8 mouse cellular contexts compared by ENCODE assay signal in the genomic region with DNA sequence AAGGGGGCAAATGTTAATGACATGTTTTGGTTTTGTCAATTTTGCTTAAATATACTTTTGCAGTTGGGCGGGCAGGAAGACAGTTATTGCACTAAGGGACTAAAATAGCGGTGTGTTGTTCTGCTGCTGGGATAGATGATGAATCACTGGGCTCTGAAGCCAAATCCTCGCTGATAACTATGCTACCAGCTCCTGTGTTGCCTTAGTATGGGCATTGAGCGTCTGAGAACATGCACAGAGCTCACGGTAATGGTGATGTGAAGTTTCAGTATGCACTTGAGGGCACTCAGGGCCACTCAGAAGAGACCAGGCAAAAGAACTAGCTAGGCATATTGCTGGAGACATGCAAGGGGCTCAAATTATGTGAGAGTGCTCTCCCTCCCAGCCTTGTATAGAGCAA.
DNase-seq lines count a peak whose midpoint lies in the region; ATAC-seq and TF ChIP-seq lines count a peak whose summit lies in the region.

No protein-coding gene starts in this region.

- peak overlapping the region; percentile 100 for H3K27ac ChIP-seq in gastrocnemius, adult 2 months
- H3K27ac ChIP-seq in ES-E14 (ENCODE audit: insufficient read depth, low read depth, low read length, poor library complexity, severe bottlenecking) = no peak overlapping the region
- no peak overlapping the region for H3K27ac ChIP-seq in forebrain, embryonic 13.5 days
- peak overlapping the region; percentile 93 for H3K27ac ChIP-seq in kidney, postnatal 0 days
- H3K27ac ChIP-seq in midbrain, postnatal 0 days (ENCODE audit: low read depth, low read length) = no peak overlapping the region

- peaks cover 19% of the 10 kb centered on the region for H3K36me3 ChIP-seq in ES-E14 (ENCODE audit: control insufficient read depth, insufficient read depth, low read length, poor library complexity, severe bottlenecking)
- H3K36me3 ChIP-seq in forebrain, embryonic 13.5 days (ENCODE audit: poor library complexity, severe bottlenecking) = no peaks in the 10 kb centered on the region
- H3K36me3 ChIP-seq in kidney, postnatal 0 days (ENCODE audit: insufficient read depth, low read length) = no peaks in the 10 kb centered on the region
- H3K36me3 ChIP-seq in midbrain, postnatal 0 days (ENCODE audit: insufficient read depth, low read length) = no peaks in the 10 kb centered on the region

- no peak for ATAC-seq in forebrain, embryonic 13.5 days
- ATAC-seq in kidney, postnatal 0 days (replicated peaks; ENCODE audit: low FRiP score, low read depth) = no peak
- ATAC-seq in midbrain, postnatal 0 days (ENCODE audit: low FRiP score) = no peak
- no peak for ATAC-seq in megakaryocyte progenitor cell, adult 5-6 weeks (replicated peaks; ENCODE audit: poor library complexity)

- peak overlapping the region; percentile 43 for H3K9ac ChIP-seq in ES-E14 (ENCODE audit: insufficient read depth, low read depth, low read length, poor library complexity, severe bottlenecking)
- peak overlapping the region; percentile 81; the same call in 1 of the 2 replicates for H3K9ac ChIP-seq in forebrain, embryonic 13.5 days
- H3K9ac ChIP-seq in kidney, postnatal 0 days (ENCODE audit: low read depth, low read length) = peak overlapping the region; percentile 77
- no peak overlapping the region for H3K9ac ChIP-seq in midbrain, postnatal 0 days (replicated peaks; ENCODE audit: low read length, poor library complexity, severe bottlenecking)

- H3K9me3 ChIP-seq in ES-E14 (ENCODE audit: control insufficient read depth, insufficient read depth, low read depth, low read length) = no peaks in the 10 kb centered on the region
- H3K9me3 ChIP-seq in forebrain, embryonic 13.5 days (replicated peaks) = no peaks in the 10 kb centered on the region
- H3K9me3 ChIP-seq in kidney, postnatal 0 days (replicated peaks; ENCODE audit: low read length) = no peaks in the 10 kb centered on the region
- H3K9me3 ChIP-seq in midbrain, postnatal 0 days (ENCODE audit: low read length) = no peaks in the 10 kb centered on the region

- peak overlapping the region; percentile 99 for H3K4me3 ChIP-seq in gastrocnemius, adult 2 months
- peak overlapping the region; percentile 96 to 98 for H3K4me3 ChIP-seq in ES-E14 (ENCODE audit: insufficient read depth in 1 of 2, low read depth in 1 of 2, low read length in 2 of 2, poor library complexity in 1 of 2, severe bottlenecking in 1 of 2)
- peak overlapping the region; percentile 72 for H3K4me3 ChIP-seq in forebrain, embryonic 13.5 days
- peak overlapping the region; percentile 64 for H3K4me3 ChIP-seq in kidney, postnatal 0 days (replicated peaks; ENCODE audit: low read depth, low read length)
- peak overlapping the region; percentile 64 for H3K4me3 ChIP-seq in midbrain, postnatal 0 days (ENCODE audit: low read depth, low read length)

- intact Hi-C loops in gastrocnemius, adult 2 months (cut with DNase I) = loop anchor here (2.0 kb wide), 2 partner anchors 34 to 90 kb away; no protein-coding TSS in a partner anchor

- WGBS in forebrain, embryonic 13.5 days = 41% methylated on average over 5 of the region's 5 CpGs
- 5% methylated on average over 5 of the region's 5 CpGs for WGBS in kidney, postnatal 0 days
- WGBS in midbrain, postnatal 0 days = 46% methylated on average over 5 of the region's 5 CpGs

- no peak for DNase-seq in gastrocnemius, adult 2 months
- no peak for DNase-seq in gastrocnemius, adult 8-10 months (ENCODE audit: low spot score in 2 of 2)
- no peak for DNase-seq in ES-E14 (ENCODE audit: low read depth, low spot score)
- no peak for DNase-seq in kidney, postnatal 0 days (ENCODE audit: low spot score)
- DNase-seq in midbrain, postnatal 0 days (ENCODE audit: low spot score) = no peak
- no peak for DNase-seq in left cerebral cortex, adult 11 months (ENCODE audit: low spot score)

- peaks cover 4 to 11% of the 10 kb centered on the region in 2 experiments; a peak in 2 of 4 replicates for H3K4me1 ChIP-seq in ES-E14 (ENCODE audit: control insufficient read depth in 2 of 2, insufficient read depth in 2 of 2, low read length in 2 of 2, poor library complexity in 1 of 2)
- H3K4me1 ChIP-seq in forebrain, embryonic 13.5 days = peaks cover 49% of the 10 kb centered on the region
- peaks cover 29% of the 10 kb centered on the region for H3K4me1 ChIP-seq in kidney, postnatal 0 days (replicated peaks; ENCODE audit: insufficient read depth, low read length)
- H3K4me1 ChIP-seq in midbrain, postnatal 0 days (ENCODE audit: insufficient read depth, low read length) = peaks cover 4% of the 10 kb centered on the region; the same call in 1 of the 2 replicates

- H3K4me2 ChIP-seq in forebrain, embryonic 13.5 days = peak overlapping the region; percentile 89
- peak overlapping the region; percentile 82 for H3K4me2 ChIP-seq in kidney, postnatal 0 days (ENCODE audit: low read length)
- peak overlapping the region; percentile 69 for H3K4me2 ChIP-seq in midbrain, postnatal 0 days (ENCODE audit: low read depth, low read length, poor library complexity, severe bottlenecking)

- TF ChIP-seq CTCF in gastrocnemius, adult 2 months (IDR thresholded peaks at IDR 0.05) = no peak
- no peak for TF ChIP-seq CTCF in kidney, postnatal 0 days (IDR thresholded peaks at IDR 0.05; ENCODE audit: low read depth)
- no peak for TF ChIP-seq CTCF in midbrain, postnatal 0 days (IDR thresholded peaks at IDR 0.05)

- H3K27me3 ChIP-seq in forebrain, embryonic 13.5 days = no peaks in the 10 kb centered on the region
- no peaks in the 10 kb centered on the region for H3K27me3 ChIP-seq in kidney, postnatal 0 days (ENCODE audit: insufficient read depth, low read length)
- H3K27me3 ChIP-seq in midbrain, postnatal 0 days (ENCODE audit: insufficient read depth, low read length) = no peaks in the 10 kb centered on the region

- in situ Hi-C loops in ES-E14 (cut with MboI; ENCODE audit: low sequenced_read_pairs in 2 of 2, unreplicated experiment in 2 of 2) = loop anchor here in 1 of 2 experiments (5.0 kb wide), 1 partner anchor 86 kb away; no protein-coding TSS in a partner anchor

TF ChIP-seq in ES-E14, 5 proteins besides CTCF, POLR2A, EP300 and RAD21:
- no peak for TF ChIP-seq HCFC1 (IDR thresholded peaks at IDR 0.05; ENCODE audit: borderline replicate concordance, insufficient read depth, low read length)
- TF ChIP-seq ZC3H11A (IDR thresholded peaks at IDR 0.05; ENCODE audit: borderline replicate concordance, low read depth, low read length) = no peak

Comparison
In these comparisons a context has a peak if more than half of its experiments do, and no peak if none do; other contexts are left out.
1. H3K27ac ChIP-seq: peak in gastrocnemius, adult 2 months (single experiment) and kidney, postnatal 0 days (single experiment); none in ES-E14 (single experiment), forebrain, embryonic 13.5 days (single experiment) and midbrain, postnatal 0 days (single experiment).
2. Peak in every context shown above with its lines, with median percentiles within 50 percentile points of each other: H3K4me3 ChIP-seq and H3K4me2 ChIP-seq.